Mouse (Mus musculus) small intestine, adult 2 months (tissue): Measurements from ENCODE around the gene Best1. TPM values are rescaled to one million over a fixed set of nuclear protein-coding genes. Genes with fewer than 3 reads are reported as not detected.

Source experiments
- H3K27ac ChIP-seq: fragments of 200-500 bp; 2 replicates; pipeline ENCODE4 v1.5.1; 2012; ENCODE audit warnings: low read depth, low read length, control low read depth, inconsistent platforms; ENCODE audit not compliant: insufficient read depth
- H3K27me3 ChIP-seq: fragments of 200-500 bp; 2 replicates; pipeline ENCODE4 v1.6.1; 2012; ENCODE audit warnings: mild to moderate bottlenecking, moderate library complexity, low read length, inconsistent platforms; ENCODE audit not compliant: control insufficient read depth, insufficient read depth
- H3K36me3 ChIP-seq: fragments of 200-500 bp; 2 replicates; pipeline ENCODE4 v1.6.1; 2012; ENCODE audit warnings: mild to moderate bottlenecking, low read length, control low read depth, inconsistent platforms; ENCODE audit not compliant: control insufficient read depth, insufficient read depth
- H3K4me1 ChIP-seq: fragments of 200-500 bp; 2 replicates; pipeline ENCODE4 v1.6.1; 2012; ENCODE audit warnings: low read length, inconsistent platforms, mixed read lengths; ENCODE audit not compliant: control insufficient read depth, insufficient read depth, insufficient read length
- H3K4me3 ChIP-seq: fragments of 200-500 bp; 2 replicates; pipeline ENCODE4 v1.5.1; 2012; ENCODE audit warnings: low read depth, mild to moderate bottlenecking, control low read depth, inconsistent platforms, low read length, moderate library complexity
- CTCF ChIP-seq: fragments of 200-500 bp; IDR thresholded peaks from 2 replicates; pipeline ENCODE4 v1.5.1; 2012; ENCODE audit warnings: low read depth, mild to moderate bottlenecking, control low read depth, inconsistent platforms, low read length, moderate library complexity, mixed read lengths; ENCODE audit not compliant: insufficient replicate concordance, insufficient read length; ENCODE audit errors: extremely low read depth
- POLR2A ChIP-seq: fragments of 200-500 bp; IDR thresholded peaks from 2 replicates; pipeline ENCODE4 v1.6.1; 2012; ENCODE audit warnings: low read depth, mild to moderate bottlenecking, control low read depth, inconsistent platforms, low read length, moderate library complexity
- WGBS: fragments of 180-500 bp; shearing (Covaris S2); methylation state at CpG from one replicate; pipeline ENCODE4 v1.1.7; 2018; 5-methylcytosine and 5-hydroxymethylcytosine counted together
- polyA plus RNA-seq: library from polyadenylated mRNA; depleted of rRNA; stranded (reverse); fragments of >200 nt; gene quantifications from 2 replicates; pipeline ENCODE4 v1.2.3, GENCODE M21; 2012

Gene Best1
- polyA plus RNA-seq, 1 experiment: 0.09 TPM

GRCm38 (mm10) chr19:10042816-10043215 is 41.4 kb upstream of the Best1 start:
- peaks cover 3% of the 10 kb centered on the region; the same call in 1 of the 2 replicates for H3K27me3 ChIP-seq
- no peaks in the 10 kb centered on the region for H3K36me3 ChIP-seq
- no peak overlapping the region for H3K4me3 ChIP-seq
- no peak overlapping the region for H3K27ac ChIP-seq
- TF ChIP-seq POLR2A (no peak), CTCF (no peak)
- 78% methylated on average over 4 of the region's 4 CpGs for WGBS
- H3K4me1 ChIP-seq: peaks cover 29% of the 10 kb centered on the region

- Histone ChIP-seq H3K4me3 (peak overlapping the region; percentile 61), H3K27me3 (peaks cover 3% of the 10 kb centered on the region; the same call in 1 of the 2 replicates), H3K36me3 (no peaks in the 10 kb centered on the region), H3K27ac (no peak overlapping the region), H3K4me1 (peaks cover 27% of the 10 kb centered on the region)
- WGBS: 52% methylated on average over 6 of the region's 6 CpGs
- no peak for TF ChIP-seq CTCF
- no peak for TF ChIP-seq POLR2A
These were observed 40.8 kb upstream of the Best1 start for GRCm38 (mm10) chr19:10042232-10042631.

- H3K36me3 ChIP-seq: no peaks in the 10 kb centered on the region
- TF ChIP-seq POLR2A (peak; percentile 23; the same call in 1 of the 2 replicates), CTCF (no peak)
- H3K4me1 ChIP-seq: peaks cover 21% of the 10 kb centered on the region
- H3K4me3 ChIP-seq: peak within 1 kb of the TSS; percentile 61
- no peak within 1 kb of the TSS for H3K27ac ChIP-seq
- peaks cover 3% of the 10 kb centered on the region; the same call in 1 of the 2 replicates for H3K27me3 ChIP-seq
- WGBS: 1% methylated on average over 64 of the region's 69 CpGs
These were observed 40.1 kb upstream of the Best1 start, which contains the start of gene Fads3 for GRCm38 (mm10) chr19:10041388-10042148. Fads3 (plus strand) TSS chr19:10041569.

GRCm38 (mm10) chr19:10040866-10041387 is 39.5 kb upstream of the Best1 start:
- Histone ChIP-seq H3K27me3 (peaks cover 3% of the 10 kb centered on the region; the same call in 1 of the 2 replicates), H3K4me3 (peak overlapping the region; percentile 61), H3K4me1 (peaks cover 19% of the 10 kb centered on the region), H3K27ac (no peak overlapping the region), H3K36me3 (no peaks in the 10 kb centered on the region)
- WGBS: 22% methylated on average over 20 of the region's 20 CpGs
- TF ChIP-seq CTCF: no peak
- no peak for TF ChIP-seq POLR2A

GRCm38 (mm10) chr19:10039615-10040014 is 38.2 kb upstream of the Best1 start:
- Histone ChIP-seq H3K4me3 (no peak overlapping the region), H3K27me3 (peaks cover 3% of the 10 kb centered on the region; the same call in 1 of the 2 replicates), H3K4me1 (peaks cover 19% of the 10 kb centered on the region), H3K36me3 (no peaks in the 10 kb centered on the region), H3K27ac (no peak overlapping the region)
- TF ChIP-seq CTCF (peak; percentile 53; the same call in 1 of the 2 replicates), POLR2A (no peak)
- 70% methylated on average over 2 of the region's 2 CpGs for WGBS

GRCm38 (mm10) chr19:10038910-10039309 is 37.5 kb upstream of the Best1 start:
- TF ChIP-seq POLR2A (no peak), CTCF (no peak)
- 15% methylated on average over 3 of the region's 3 CpGs for WGBS
- no peak overlapping the region for H3K27ac ChIP-seq
- peaks cover 19% of the 10 kb centered on the region for H3K4me1 ChIP-seq
- H3K4me3 ChIP-seq: no peak overlapping the region
- no peaks in the 10 kb centered on the region for H3K36me3 ChIP-seq
- peaks cover 3% of the 10 kb centered on the region; the same call in 1 of the 2 replicates for H3K27me3 ChIP-seq

- H3K27ac ChIP-seq: no peak overlapping the region
- H3K27me3 ChIP-seq: peaks cover 3% of the 10 kb centered on the region; the same call in 1 of the 2 replicates
- no peak overlapping the region for H3K4me3 ChIP-seq
- peaks cover 16% of the 10 kb centered on the region for H3K4me1 ChIP-seq
- H3K36me3 ChIP-seq: no peaks in the 10 kb centered on the region
- WGBS: 64% methylated on average over 3 of the region's 3 CpGs
- no peak for TF ChIP-seq CTCF
- TF ChIP-seq POLR2A: no peak
These were observed 36.9 kb upstream of the Best1 start for GRCm38 (mm10) chr19:10038364-10038763.
